Mouse (Mus musculus) liver, postnatal 0 days (tissue): ENCODE results near the gene 2610318N02Rik. TPM values are rescaled to one million over a fixed set of nuclear protein-coding genes. Genes with fewer than 3 reads are reported as not detected.

Experiments
- ATAC-seq: fragments of 200-750 bp; cut with Nextera tagmentation; 2 replicates; pipeline ENCODE4 v1.8.0; 2017; ENCODE audit warnings: mild to moderate bottlenecking, moderate library complexity
- DNase-seq: peaks from one replicate; pipeline ENCODE4 v3.0.0-alpha.2; 2016
- H3K27ac ChIP-seq: fragments of 300-500 bp; sonication (generic); 2 replicates; pipeline ENCODE4 v1.5.1; 2014; ENCODE audit warnings: antibody characterized with exemption, moderate library complexity, mild to moderate bottlenecking, low read depth
- H3K27me3 ChIP-seq: fragments of 300-500 bp; sonication (generic); 2 replicates; pipeline ENCODE4 v1.6.1; 2014; ENCODE audit warnings: low read length, control low read depth, mixed read lengths; ENCODE audit not compliant: insufficient read depth
- H3K36me3 ChIP-seq: fragments of 300-500 bp; sonication (generic); replicated peaks from 2 replicates; pipeline ENCODE4 v1.6.1; 2014; ENCODE audit warnings: mild to moderate bottlenecking, control low read depth, low read length, moderate library complexity, mixed read lengths; ENCODE audit not compliant: insufficient read depth
- H3K4me1 ChIP-seq: fragments of 300-500 bp; sonication (generic); 2 replicates; pipeline ENCODE4 v1.6.1; 2014; ENCODE audit warnings: antibody characterized with exemption, mild to moderate bottlenecking, control low read depth; ENCODE audit not compliant: insufficient read depth
- H3K4me2 ChIP-seq: fragments of 300-500 bp; sonication (generic); 2 replicates; pipeline ENCODE4 v1.6.1; 2014; ENCODE audit warnings: low read depth, mild to moderate bottlenecking, low read length, moderate library complexity, mixed read lengths
- H3K4me3 ChIP-seq: fragments of 300-500 bp; sonication (generic); 2 replicates; pipeline ENCODE4 v1.5.1; 2014; ENCODE audit warnings: low read depth, low read length
- H3K9ac ChIP-seq: fragments of 300-500 bp; sonication (generic); replicated peaks from 2 replicates; pipeline ENCODE4 v1.6.1; 2014; ENCODE audit warnings: mild to moderate bottlenecking, moderate library complexity
- H3K9me3 ChIP-seq: fragments of 300-500 bp; sonication (generic); 2 replicates; pipeline ENCODE4 v1.6.1; 2016; ENCODE audit warnings: mild to moderate bottlenecking, control low read depth, low read length, mixed read lengths
- CTCF ChIP-seq: sonication (generic); IDR thresholded peaks from 2 replicates; pipeline ENCODE4 v1.5.1; 2016; ENCODE audit warnings: antibody characterized with exemption, low read depth
- EP300 ChIP-seq: IDR thresholded peaks from 2 replicates; pipeline ENCODE4 v1.6.1; 2016; ENCODE audit warnings: antibody characterized with exemption, low read depth, mild to moderate bottlenecking
- WGBS: fragments of 180-500 bp; shearing (Covaris S2); extraction: QIAGEN DNeasy Blood & Tissue Kit; methylation state at CpG from one replicate; pipeline ENCODE4 v1.1.7; 2014; ENCODE audit not compliant: insufficient replicate concordance; 5-methylcytosine and 5-hydroxymethylcytosine counted together
- microRNA counts: library from miRNA; unstranded; fragments of <30 nt; microRNA quantifications from one replicate; lab custom pipeline; 2015
- microRNA-seq: library from miRNA; unstranded; fragments of <30 nt; microRNA quantifications from one replicate; pipeline ENCODE4, GENCODE M21; 2016
- polyA plus RNA-seq: library from polyadenylated mRNA; unstranded; fragments of >200 nt; fragmentation: Nextera tagmentation; extraction: Ambion mirVana; gene quantifications from 2 replicates; pipeline ENCODE4 v1.2.1, GENCODE M21; 2015

The 2610318N02Rik gene
- polyA plus RNA-seq, 1 experiment from 2014 or later = 5.2 TPM

GRCm38 (mm10) chr16:17076301-17076700 lies 48.7 kb downstream of the 2610318N02Rik start:
- DNase-seq (no peak), ATAC-seq (no peak)
- H3K9ac ChIP-seq = no peak overlapping the region
- no peaks in the 10 kb centered on the region for H3K36me3 ChIP-seq
- no peak overlapping the region for H3K4me2 ChIP-seq
- H3K27ac ChIP-seq = no peak overlapping the region
- no peaks in the 10 kb centered on the region for H3K27me3 ChIP-seq
- no peaks in the 10 kb centered on the region for H3K4me1 ChIP-seq
- TF ChIP-seq EP300 = no peak
- TF ChIP-seq CTCF = peak; percentile 23; the same call in 1 of the 2 replicates
- H3K9me3 ChIP-seq = no peaks in the 10 kb centered on the region
- no peak overlapping the region for H3K4me3 ChIP-seq
- WGBS = 81% methylated on average over 2 of the region's 2 CpGs

GRCm38 (mm10) chr16:17073000-17073399 lies 52.0 kb downstream of the 2610318N02Rik start:
- H3K9me3 ChIP-seq = no peaks in the 10 kb centered on the region
- WGBS = 84% methylated on average over 7 of the region's 7 CpGs
- no peak overlapping the region for H3K4me3 ChIP-seq
- no peak overlapping the region for H3K27ac ChIP-seq
- no peak overlapping the region for H3K9ac ChIP-seq
- H3K27me3 ChIP-seq = no peaks in the 10 kb centered on the region
- TF ChIP-seq CTCF (no peak), EP300 (no peak)
- no peaks in the 10 kb centered on the region for H3K36me3 ChIP-seq
- no peak for DNase-seq
- no peak for ATAC-seq
- no peak overlapping the region for H3K4me2 ChIP-seq
- no peaks in the 10 kb centered on the region for H3K4me1 ChIP-seq

GRCm38 (mm10) chr16:17070716-17071115 lies 54.3 kb downstream of the 2610318N02Rik start:
- no peak overlapping the region for H3K27ac ChIP-seq
- no peaks in the 10 kb centered on the region for H3K36me3 ChIP-seq
- no peaks in the 10 kb centered on the region for H3K27me3 ChIP-seq
- TF ChIP-seq CTCF (no peak), EP300 (no peak)
- WGBS = 48% methylated on average over 6 of the region's 6 CpGs
- H3K4me3 ChIP-seq = peak overlapping the region; percentile 65
- DNase-seq = no peak
- no peaks in the 10 kb centered on the region for H3K4me1 ChIP-seq
- no peak for ATAC-seq
- H3K9ac ChIP-seq = no peak overlapping the region
- peak overlapping the region; percentile 86 for H3K4me2 ChIP-seq
- H3K9me3 ChIP-seq = no peaks in the 10 kb centered on the region

- TF ChIP-seq CTCF (peak; percentile 53), EP300 (no peak)
- WGBS = under 1% methylated on average over 60 of the region's 76 CpGs
- peak; percentile 82 for DNase-seq
- Histone ChIP-seq H3K4me1 (no peaks in the 10 kb centered on the region), H3K9ac (peak within 1 kb of the TSS; percentile 52), H3K4me3 (peak within 1 kb of the TSS; percentile 65), H3K9me3 (no peaks in the 10 kb centered on the region), H3K36me3 (no peaks in the 10 kb centered on the region), H3K27ac (peak within 1 kb of the TSS; percentile 19; the same call in 1 of the 2 replicates), H3K27me3 (no peaks in the 10 kb centered on the region), H3K4me2 (peak within 1 kb of the TSS; percentile 86)
- peak; percentile 90 for ATAC-seq
Observed at GRCm38 (mm10) chr16:17069511-17070443, 55.2 kb downstream of the 2610318N02Rik start, which contains the start of gene Ypel1. Gene Ypel1 (plus strand): TSS chr16:17069696.

GRCm38 (mm10) chr16:17067552-17067951 lies 57.4 kb downstream of the 2610318N02Rik start:
- ATAC-seq (no peak), DNase-seq (no peak)
- WGBS = 53% methylated on average over 2 of the region's 2 CpGs
- Histone ChIP-seq H3K4me3 (no peak overlapping the region), H3K9me3 (no peaks in the 10 kb centered on the region), H3K9ac (no peak overlapping the region), H3K27ac (no peak overlapping the region), H3K4me1 (no peaks in the 10 kb centered on the region), H3K27me3 (no peaks in the 10 kb centered on the region), H3K36me3 (no peaks in the 10 kb centered on the region), H3K4me2 (no peak overlapping the region)
- TF ChIP-seq EP300 (no peak), CTCF (no peak)

MicroRNA genes within 50 kb of the gene (microRNA counts, 519-probe panel; counts per million panel counts)
- microRNA mmu-miR-130b (lab: Ali Mortazavi, UCI) (5,295 counts per million, percentile 61 among the panel's probes with 10 or more counts), microRNA mmu-miR-301b (lab: Ali Mortazavi, UCI) (not detected)

Small RNA genes lying within 50 kb of the gene (microRNA-seq; reads per million reads assigned to microRNA genes)
- gene Mir130b (2,394 reads per million, percentile 81 among the genes with 10 or more reads in this experiment), gene Mir301b (34.0 reads per million, percentile 32 among the genes with 10 or more reads in this experiment)

Other genes with a start within 250 kb of the 2610318N02Rik start
- 3.3 and 4.5 TPM in 2 replicates for gene Ppm1f, start 228.7 kb downstream of the 2610318N02Rik start, polyA plus RNA-seq
- 56.3 and 56.8 TPM in 2 replicates for gene Mapk1, start 141.8 kb downstream of the 2610318N02Rik start, polyA plus RNA-seq
- gene Ypel1, start 55.5 kb downstream of the 2610318N02Rik start, polyA plus RNA-seq = 0.92 and 1.2 TPM in 2 replicates
- gene Ppil2, start 13.9 kb downstream of the 2610318N02Rik start, polyA plus RNA-seq = 32.6 and 34.1 TPM in 2 replicates
- gene Sdf2l1, start 7.2 kb upstream of the 2610318N02Rik start, polyA plus RNA-seq = 25.8 and 27.1 TPM in 2 replicates
- gene Ydjc, start 19.5 kb upstream of the 2610318N02Rik start, polyA plus RNA-seq = 2.3 and 3.4 TPM in 2 replicates
- gene Ccdc116, start 22.1 kb upstream of the 2610318N02Rik start, polyA plus RNA-seq = 0.12 and 0.13 TPM in 2 replicates
- 147 and 149 TPM in 2 replicates for gene Ube2l3, start 77.5 kb upstream of the 2610318N02Rik start, polyA plus RNA-seq
- 0.02 TPM in 1 of 2 replicates, not detected in the other for gene Rimbp3, start 83.4 kb upstream of the 2610318N02Rik start, polyA plus RNA-seq
- gene Hic2, start 108.4 kb upstream of the 2610318N02Rik start, polyA plus RNA-seq = 1.4 and 1.6 TPM in 2 replicates
- gene Tmem191c, start 150.9 kb upstream of the 2610318N02Rik start, polyA plus RNA-seq = 1.6 and 2.7 TPM in 2 replicates
- 306 and 316 TPM in 2 replicates for gene Serpind1, start 206.2 kb upstream of the 2610318N02Rik start, polyA plus RNA-seq